Mouse (Mus musculus): ENCODE results near the gene Hspb2. TPM values are rescaled to one million over a fixed set of nuclear protein-coding genes. Genes with fewer than 3 reads are reported as not detected.

The Hspb2 gene
- total RNA-seq (2021), result 1 to 10 TPM in 1 of 2 experiments, under 1 TPM in 1; 0.96 to 1.7 TPM

GRCm38 (mm10) chr9:50752054-50752602 lies at the start of gene Hspb2:
Hspb2 (minus strand) TSS chr9:50752354.
- no peak for DNase-seq (ENCODE audit: extremely low spot score in 1 of 2, low spot score in 1 of 2)

GRCm38 (mm10) chr9:50800985-50801384 lies 48.8 kb upstream of the Hspb2 start:
- DNase-seq (ENCODE audit: extremely low spot score in 1 of 2, low spot score in 1 of 2), result peak in 1 of 2 experiments; percentile 40

GRCm38 (mm10) chr9:50798368-50798767 lies 46.2 kb upstream of the Hspb2 start:
- no peak for DNase-seq (ENCODE audit: extremely low spot score in 1 of 2, low spot score in 1 of 2)

- DNase-seq (ENCODE audit: extremely low spot score in 1 of 2, low spot score in 1 of 2), result no peak
Observed at GRCm38 (mm10) chr9:50797641-50798040, 45.5 kb upstream of the Hspb2 start.

GRCm38 (mm10) chr9:50796776-50797175 lies 44.6 kb upstream of the Hspb2 start:
- DNase-seq (ENCODE audit: extremely low spot score in 1 of 2, low spot score in 1 of 2), result no peak

GRCm38 (mm10) chr9:50795266-50795665 lies 43.1 kb upstream of the Hspb2 start:
- DNase-seq (ENCODE audit: extremely low spot score in 1 of 2, low spot score in 1 of 2), result no peak

GRCm38 (mm10) chr9:50782155-50782554 lies 30.0 kb upstream of the Hspb2 start:
- DNase-seq (ENCODE audit: extremely low spot score in 1 of 2, low spot score in 1 of 2), result peak in 1 of 2 experiments; percentile 41

GRCm38 (mm10) chr9:50776162-50776760 lies 24.1 kb upstream of the Hspb2 start:
- no peak for DNase-seq (ENCODE audit: extremely low spot score in 1 of 2, low spot score in 1 of 2)

- DNase-seq (ENCODE audit: extremely low spot score in 1 of 2, low spot score in 1 of 2), result no peak
Observed at GRCm38 (mm10) chr9:50775662-50776126, 23.5 kb upstream of the Hspb2 start.

GRCm38 (mm10) chr9:50774991-50775612 lies 22.9 kb upstream of the Hspb2 start, which contains the start of the genes Alg9 and 1110032A03Rik:
Alg9 (plus strand) TSS chr9:50775019.
1110032A03Rik (minus strand) TSS chr9:50775520.
- DNase-seq (ENCODE audit: extremely low spot score in 1 of 2, low spot score in 1 of 2), result peak; percentile 86 to 93

GRCm38 (mm10) chr9:50774026-50774462 lies 21.9 kb upstream of the Hspb2 start:
- no peak for DNase-seq (ENCODE audit: extremely low spot score in 1 of 2, low spot score in 1 of 2)

- no peak for DNase-seq (ENCODE audit: extremely low spot score in 1 of 2, low spot score in 1 of 2)
Observed at GRCm38 (mm10) chr9:50770011-50770410, 17.9 kb upstream of the Hspb2 start.

- peak; percentile 97 to 99 for DNase-seq (ENCODE audit: extremely low spot score in 1 of 2, low spot score in 1 of 2)
Observed at GRCm38 (mm10) chr9:50768107-50769002, 16.2 kb upstream of the Hspb2 start, which contains the start of gene Fdxacb1. Fdxacb1 (plus strand) TSS chr9:50768236.

- no peak for DNase-seq (ENCODE audit: extremely low spot score in 1 of 2, low spot score in 1 of 2)
Observed at GRCm38 (mm10) chr9:50767531-50768106, 15.5 kb upstream of the Hspb2 start.

GRCm38 (mm10) chr9:50763331-50763730 lies 11.2 kb upstream of the Hspb2 start:
- peak in 1 of 2 experiments; percentile 34 for DNase-seq (ENCODE audit: extremely low spot score in 1 of 2, low spot score in 1 of 2)

GRCm38 (mm10) chr9:50761520-50762243 lies 9.5 kb upstream of the Hspb2 start:
- no peak for DNase-seq (ENCODE audit: extremely low spot score in 1 of 2, low spot score in 1 of 2)

- DNase-seq (ENCODE audit: extremely low spot score in 1 of 2, low spot score in 1 of 2), result no peak
Observed at GRCm38 (mm10) chr9:50756711-50757110, 4.6 kb upstream of the Hspb2 start.

GRCm38 (mm10) chr9:50753947-50754346 lies 1.8 kb upstream of the Hspb2 start:
- DNase-seq (ENCODE audit: extremely low spot score in 1 of 2, low spot score in 1 of 2), result no peak
